Mouse (Mus musculus): ENCODE results near the gene Flnc. TPM values are rescaled to one million over a fixed set of nuclear protein-coding genes. Genes with fewer than 3 reads are reported as not detected.

Gene Flnc
- polyA plus RNA-seq (2012; ENCODE audit: low replicate concordance) = 0.05 TPM in 1 of 2 replicates, not detected in the other

GRCm38 (mm10) chr6:29433038-29433803 is at the start of gene Flnc:
TSS of gene Flnc (plus strand) at chr6:29433256.

GRCm38 (mm10) chr6:29388052-29388518 is 45.0 kb upstream of the Flnc start, which contains the start of gene Opn1sw:
TSS of gene Opn1sw (minus strand) at chr6:29388468.

GRCm38 (mm10) chr6:29395910-29396713 is 36.9 kb upstream of the Flnc start, which contains the start of gene Ccdc136:
TSS of gene Ccdc136 (plus strand) at chr6:29396309.

GRCm38 (mm10) chr6:29467583-29468354 is 34.7 kb downstream of the Flnc start, which contains the start of gene Atp6v1f:
TSS of gene Atp6v1f (plus strand) at chr6:29467718.

GRCm38 (mm10) chr6:29471137-29471536 is 38.1 kb downstream of the Flnc start, which contains the start of gene Atp6v1fnb:
TSS of gene Atp6v1fnb (plus strand) at chr6:29471437.

GRCm38 (mm10) chr6:29507447-29508309 is 74.6 kb downstream of the Flnc start, which contains the start of gene Kcp:
TSS of gene Kcp (minus strand) at chr6:29507952.

Other genes with a start within 250 kb of the Flnc start
- gene Impdh1, start 216.9 kb upstream of the Flnc start, polyA plus RNA-seq (2012; ENCODE audit: low replicate concordance) = 121 and 262 TPM in 2 replicates
- gene Hilpda, start 160.8 kb upstream of the Flnc start, polyA plus RNA-seq (2012; ENCODE audit: low replicate concordance) = 22.1 and 32.0 TPM in 2 replicates
- 0.24 TPM in 1 of 2 replicates, not detected in the other for gene Fam71f2, start 153.7 kb upstream of the Flnc start, polyA plus RNA-seq (2012; ENCODE audit: low replicate concordance)
- not detected in 2 replicates for gene Fam71f1, start 114.1 kb upstream of the Flnc start, polyA plus RNA-seq (2012; ENCODE audit: low replicate concordance)
- gene Calu, start 85.2 kb upstream of the Flnc start, polyA plus RNA-seq (2012; ENCODE audit: low replicate concordance) = 4.2 and 22.3 TPM in 2 replicates
- not detected in 2 replicates for gene Opn1sw, start 44.8 kb upstream of the Flnc start, polyA plus RNA-seq (2012; ENCODE audit: low replicate concordance)
- 0.17 and 0.56 TPM in 2 replicates for gene Ccdc136, start 36.9 kb upstream of the Flnc start, polyA plus RNA-seq (2012; ENCODE audit: low replicate concordance)
- 64.0 and 358 TPM in 2 replicates for gene Atp6v1f, start 34.5 kb downstream of the Flnc start, polyA plus RNA-seq (2012; ENCODE audit: low replicate concordance)
- not detected in 2 replicates for gene Atp6v1fnb, start 38.2 kb downstream of the Flnc start, polyA plus RNA-seq (2012; ENCODE audit: low replicate concordance)
- gene Kcp, start 74.7 kb downstream of the Flnc start, polyA plus RNA-seq (2012; ENCODE audit: low replicate concordance) = 0.47 and 0.99 TPM in 2 replicates
- 146 and 322 TPM in 2 replicates for gene Irf5, start 93.4 kb downstream of the Flnc start, polyA plus RNA-seq (2012; ENCODE audit: low replicate concordance)
- 24.2 and 33.8 TPM in 2 replicates for gene Tnpo3, start 176.6 kb downstream of the Flnc start, polyA plus RNA-seq (2012; ENCODE audit: low replicate concordance)